Mouse (Mus musculus) monocyte, adult 5-6 weeks (primary cell): ENCODE results near the gene Gm44805. TPM values are rescaled to one million over a fixed set of nuclear protein-coding genes. Genes with fewer than 3 reads are reported as not detected.

Experiments used
- ATAC-seq: fragments of 153-309, 156-312 bp; replicated peaks from 2 replicates; pipeline ENCODE4 v1.8.0; 2017; ENCODE audit warnings: mild to moderate bottlenecking; ENCODE audit not compliant: low TSS enrichment, insufficient number of reproducible peaks, severe bottlenecking, poor library complexity, low FRiP score
- total RNA-seq: library from RNA; stranded (forward); fragments of 200-1000, 200-491, 200-594 nt; gene quantifications from 3 replicates; pipeline ENCODE4 v1.2.3, GENCODE M21; 2017

Gene Gm44805
- total RNA-seq, 1 experiment from 2014 or later: not detected

- ATAC-seq: no peak
Observed at GRCm38 (mm10) chr7:19686521-19686920, 5.3 kb upstream of the Gm44805 start.

GRCm38 (mm10) chr7:19685374-19685773, 4.2 kb upstream of the Gm44805 start:
- ATAC-seq: no peak

GRCm38 (mm10) chr7:19683771-19684201, 2.6 kb upstream of the Gm44805 start:
- peak; percentile 86 for ATAC-seq

- ATAC-seq: no peak
Observed at GRCm38 (mm10) chr7:19682979-19683378, 1.8 kb upstream of the Gm44805 start.

GRCm38 (mm10) chr7:19680702-19681101, 521 bp downstream of the Gm44805 start:
- no peak for ATAC-seq

- ATAC-seq: no peak
Observed at GRCm38 (mm10) chr7:19678901-19679300, 2.3 kb downstream of the Gm44805 start.

GRCm38 (mm10) chr7:19677872-19678271, 3.4 kb downstream of the Gm44805 start, which contains the start of gene Apoc2:
Gene Apoc2 (minus strand): TSS chr7:19677941.
- ATAC-seq: no peak

- ATAC-seq: peak; percentile 67
Observed at GRCm38 (mm10) chr7:19676662-19677061, 4.6 kb downstream of the Gm44805 start.

GRCm38 (mm10) chr7:19675824-19676223, 5.4 kb downstream of the Gm44805 start:
- ATAC-seq: peak; percentile 94

GRCm38 (mm10) chr7:19673083-19673699, 8.0 kb downstream of the Gm44805 start:
- ATAC-seq: no peak

GRCm38 (mm10) chr7:19671511-19671910, 9.7 kb downstream of the Gm44805 start:
- ATAC-seq: no peak

GRCm38 (mm10) chr7:19668947-19669721, 12.1 kb downstream of the Gm44805 start:
- peak; percentile 71 for ATAC-seq

- peak; percentile 30; the same call in 1 of the 2 replicates for ATAC-seq
Observed at GRCm38 (mm10) chr7:19667434-19667833, 13.8 kb downstream of the Gm44805 start.

GRCm38 (mm10) chr7:19666750-19667149, 14.5 kb downstream of the Gm44805 start:
- ATAC-seq: no peak

- peak; percentile 64 for ATAC-seq
Observed at GRCm38 (mm10) chr7:19664955-19665841, 16.0 kb downstream of the Gm44805 start, which contains the start of gene Clptm1. Gene Clptm1 (minus strand): TSS chr7:19665033.

- no peak for ATAC-seq
Observed at GRCm38 (mm10) chr7:19664455-19664954, 16.7 kb downstream of the Gm44805 start.

GRCm38 (mm10) chr7:19663940-19664339, 17.3 kb downstream of the Gm44805 start:
- ATAC-seq: no peak

- ATAC-seq: no peak
Observed at GRCm38 (mm10) chr7:19652614-19653013, 28.6 kb downstream of the Gm44805 start.
